Comparison of ENCODE assay signal across 10 mouse cellular contexts in genomic region chr6:104312993-104313392, GRCm38 (mm10).
DNase-seq lines count a peak whose midpoint lies in the region; ATAC-seq and TF ChIP-seq lines count a peak whose summit lies in the region.
"Had no signal": no experiment of that assay in that cellular context is flagged by ENCODE, and none has a peak within 500 bp of the region (broad histone marks: within the 10 kb centered on the region; RNA-seq: fewer than 3 reads in every experiment).

No protein-coding gene starts in this region.

- H3K27ac ChIP-seq in hindbrain, embryonic 12.5 days, result no peak overlapping the region
- H3K27ac ChIP-seq in intestine, embryonic 16.5 days (ENCODE audit: low read length), result no peak overlapping the region
- H3K27ac ChIP-seq: kidney, postnatal 0 days had no signal

- no peak overlapping the region for H3K9ac ChIP-seq in hindbrain, embryonic 12.5 days
- H3K9ac ChIP-seq in intestine, embryonic 16.5 days (ENCODE audit: low read depth, low read length), result no peak overlapping the region

- no peak for TF ChIP-seq CTCF in lung, adult 2 months (IDR thresholded peaks at IDR 0.05; ENCODE audit: insufficient read depth, low read length)

- DNase-seq in brain, adult 2 months (ENCODE audit: low read depth, low spot score), result peak; percentile 99
- DNase-seq in cerebellum, postnatal 4 days (ENCODE audit: low spot score in 2 of 2), result peak; percentile 35 to 75
- peak; percentile 18 to 71 for DNase-seq in left cerebral cortex, postnatal 25 days (ENCODE audit: low spot score in 2 of 2)
- DNase-seq in spleen, postnatal 36 days (ENCODE audit: low spot score in 2 of 2), result no peak
- no peak for DNase-seq in heart, adult 18-20 months
- no peak for DNase-seq in lung, adult 2 months
- DNase-seq: lung, postnatal 4 days had no signal

- WGBS in hindbrain, embryonic 12.5 days, result 34% methylated on average over 3 of the region's 3 CpGs
- 73% methylated on average over 3 of the region's 3 CpGs for WGBS in intestine, embryonic 16.5 days
- WGBS in lung, adult 2 months, result 78% methylated on average over 3 of the region's 3 CpGs

- H3K9me3 ChIP-seq in hindbrain, embryonic 12.5 days (replicated peaks), result no peaks in the 10 kb centered on the region
- H3K9me3 ChIP-seq in intestine, embryonic 16.5 days (ENCODE audit: control insufficient read depth, low read length), result no peaks in the 10 kb centered on the region

- no peak overlapping the region for H3K4me3 ChIP-seq in hindbrain, embryonic 12.5 days
- no peak overlapping the region for H3K4me3 ChIP-seq in intestine, embryonic 16.5 days (ENCODE audit: low read length)
- H3K4me3 ChIP-seq in lung, adult 2 months (replicated peaks; ENCODE audit: extremely low read depth, low read depth, low read length), result no peak overlapping the region

- H3K4me1 ChIP-seq in hindbrain, embryonic 12.5 days, result no peaks in the 10 kb centered on the region
- H3K4me1 ChIP-seq in intestine, embryonic 16.5 days (ENCODE audit: control insufficient read depth, insufficient read depth, low read length), result no peaks in the 10 kb centered on the region
- H3K4me1 ChIP-seq in lung, adult 2 months (ENCODE audit: control insufficient read depth, insufficient read depth, low read length), result no peaks in the 10 kb centered on the region

- intact Hi-C loops in left cerebral cortex, postnatal 25 days (cut with DNase I), result no loop called here

- TF ChIP-seq POLR2A in lung, adult 2 months (IDR thresholded peaks at IDR 0.05; ENCODE audit: borderline replicate concordance, extremely low read depth, low read depth, low read length), result no peak

- H3K4me2 ChIP-seq in hindbrain, embryonic 12.5 days (replicated peaks), result no peak overlapping the region
- no peak overlapping the region for H3K4me2 ChIP-seq in intestine, embryonic 16.5 days (ENCODE audit: low read depth, low read length)

- H3K36me3 ChIP-seq in hindbrain, embryonic 12.5 days, result no peaks in the 10 kb centered on the region
- H3K36me3 ChIP-seq in intestine, embryonic 16.5 days (ENCODE audit: control insufficient read depth, insufficient read depth, low read length), result no peaks in the 10 kb centered on the region

- H3K27me3 ChIP-seq in hindbrain, embryonic 12.5 days, result no peaks in the 10 kb centered on the region
- H3K27me3 ChIP-seq in intestine, embryonic 16.5 days (replicated peaks; ENCODE audit: control insufficient read depth, insufficient read depth, low read length), result no peaks in the 10 kb centered on the region

- ATAC-seq in hindbrain, embryonic 12.5 days (ENCODE audit: low FRiP score), result 0 out of 2 replicates have a peak, but pooled peaks have one; percentile 69
- no peak for ATAC-seq in intestine, embryonic 16.5 days

Comparison
In these comparisons a context has a peak if more than half of its experiments do, and no peak if none do; other contexts are left out.
1. DNase-seq: peak in brain, adult 2 months (single experiment), cerebellum, postnatal 4 days (2 of 2) and left cerebral cortex, postnatal 25 days (2 of 2); none in spleen, postnatal 36 days (0 of 2), heart, adult 18-20 months (0 of 2) and lung, adult 2 months (single experiment).